Mouse (Mus musculus) stomach, embryonic 14.5 days (tissue): ENCODE measurements around the gene Clps. TPM values are rescaled to one million over a fixed set of nuclear protein-coding genes. Genes with fewer than 3 reads are reported as not detected.

Source experiments
- ATAC-seq: fragments of 200-750 bp; cut with Nextera tagmentation; 2 replicates; pipeline ENCODE4 v1.8.0; 2017; ENCODE audit warnings: low read depth, moderate TSS enrichment; ENCODE audit not compliant: insufficient number of reproducible peaks, insufficient read depth, low FRiP score
- H3K27ac ChIP-seq: fragments of 300-500 bp; sonication (generic); 2 replicates; pipeline ENCODE4 v1.5.1; 2014; ENCODE audit warnings: mild to moderate bottlenecking, low read length, moderate library complexity, mixed read lengths
- H3K27me3 ChIP-seq: fragments of 300-500 bp; sonication (generic); 2 replicates; pipeline ENCODE4 v1.6.1; 2014; ENCODE audit warnings: low read length, control low read depth, mixed read lengths; ENCODE audit not compliant: control insufficient read depth, insufficient read depth
- H3K36me3 ChIP-seq: fragments of 300-500 bp; sonication (generic); 2 replicates; pipeline ENCODE4 v1.6.1; 2014; ENCODE audit warnings: mild to moderate bottlenecking, control low read depth, low read length, moderate library complexity, mixed read lengths; ENCODE audit not compliant: control insufficient read depth, insufficient read depth
- H3K4me1 ChIP-seq: fragments of 300-500 bp; sonication (generic); 2 replicates; pipeline ENCODE4 v1.6.1; 2014; ENCODE audit warnings: low read length, control low read depth, mixed read lengths; ENCODE audit not compliant: control insufficient read depth, insufficient read depth
- H3K4me2 ChIP-seq: fragments of 300-500 bp; sonication (generic); replicated peaks from 2 replicates; pipeline ENCODE4 v1.6.1; 2014; ENCODE audit warnings: low read depth, low read length, control low read depth
- H3K4me3 ChIP-seq: fragments of 300-500 bp; sonication (generic); 2 replicates; pipeline ENCODE4 v1.5.1; 2014; ENCODE audit warnings: low read depth, low read length, control low read depth
- H3K9ac ChIP-seq: fragments of 300-500 bp; sonication (generic); replicated peaks from 2 replicates; pipeline ENCODE4 v1.6.1; 2014; ENCODE audit warnings: low read depth, mild to moderate bottlenecking, control low read depth, low read length, moderate library complexity, mixed read lengths
- H3K9me3 ChIP-seq: fragments of 300-500 bp; sonication (generic); 2 replicates; pipeline ENCODE4 v1.6.1; 2016; ENCODE audit warnings: low read depth, low read length, control low read depth; ENCODE audit not compliant: control insufficient read depth
- WGBS: fragments of 180-500 bp; shearing (Covaris S2); extraction: QIAGEN DNeasy Blood & Tissue Kit; methylation state at CpG from one replicate; pipeline ENCODE4 v1.1.7; 2014; 5-methylcytosine and 5-hydroxymethylcytosine counted together
- polyA plus RNA-seq: library from polyadenylated mRNA; unstranded; fragments of >200 nt; fragmentation: Nextera tagmentation; extraction: Ambion mirVana; gene quantifications from 2 replicates; pipeline ENCODE4 v1.2.1, GENCODE M21; 2014

Clps gene
- polyA plus RNA-seq, 1 experiment from 2014 or later, result 47.2 TPM

- no peaks in the 10 kb centered on the region for H3K27me3 ChIP-seq
- H3K27ac ChIP-seq, result no peak overlapping the region
- WGBS, result 91% methylated on average over 3 of the region's 3 CpGs
- H3K4me2 ChIP-seq, result no peak overlapping the region
- H3K4me3 ChIP-seq, result no peak overlapping the region
- H3K9me3 ChIP-seq, result no peaks in the 10 kb centered on the region
- peaks cover 36% of the 10 kb centered on the region for H3K36me3 ChIP-seq
- ATAC-seq, result no peak
- no peak overlapping the region for H3K9ac ChIP-seq
- no peaks in the 10 kb centered on the region for H3K4me1 ChIP-seq
Measured at GRCm38 (mm10) chr17:28586509-28586908, 25.9 kb upstream of the Clps start.

- Histone ChIP-seq H3K4me2 (no peak overlapping the region), H3K4me1 (no peaks in the 10 kb centered on the region), H3K27me3 (no peaks in the 10 kb centered on the region), H3K4me3 (no peak overlapping the region), H3K27ac (no peak overlapping the region), H3K36me3 (no peaks in the 10 kb centered on the region), H3K9me3 (no peaks in the 10 kb centered on the region), H3K9ac (no peak overlapping the region)
- ATAC-seq, result no peak
- WGBS, result 59% methylated on average over 2 of the region's 2 CpGs
Measured at GRCm38 (mm10) chr17:28581056-28581455, 20.5 kb upstream of the Clps start.

GRCm38 (mm10) chr17:28580396-28580795 is 19.8 kb upstream of the Clps start:
- Histone ChIP-seq H3K4me3 (no peak overlapping the region), H3K27ac (no peak overlapping the region), H3K36me3 (no peaks in the 10 kb centered on the region), H3K9ac (no peak overlapping the region), H3K9me3 (no peaks in the 10 kb centered on the region), H3K4me1 (0 out of 2 replicates have a peak, but pooled peaks cover 5% of the 10 kb centered on the region), H3K27me3 (no peaks in the 10 kb centered on the region), H3K4me2 (no peak overlapping the region)
- peak; percentile 55; the same call in 1 of the 2 replicates for ATAC-seq
- WGBS, result 5% methylated on average over 9 of the region's 9 CpGs

GRCm38 (mm10) chr17:28575244-28576125 is 14.9 kb upstream of the Clps start, which contains the start of gene Lhfpl5:
Gene Lhfpl5 (plus strand): TSS chr17:28575641.
- Histone ChIP-seq H3K27ac (no peak within 1 kb of the TSS), H3K9ac (no peak within 1 kb of the TSS), H3K36me3 (no peaks in the 10 kb centered on the region), H3K9me3 (no peaks in the 10 kb centered on the region), H3K4me3 (peak within 1 kb of the TSS; percentile 17; the same call in 1 of the 2 replicates), H3K27me3 (no peaks in the 10 kb centered on the region), H3K4me1 (0 out of 2 replicates have a peak, but pooled peaks cover 7% of the 10 kb centered on the region), H3K4me2 (peak within 1 kb of the TSS; percentile 37)
- 15% methylated on average over 49 of the region's 50 CpGs for WGBS
- peak; percentile 65; the same call in 1 of the 2 replicates for ATAC-seq

- Histone ChIP-seq H3K9me3 (no peaks in the 10 kb centered on the region), H3K4me3 (no peak overlapping the region), H3K4me1 (0 out of 2 replicates have a peak, but pooled peaks cover 7% of the 10 kb centered on the region), H3K27me3 (no peaks in the 10 kb centered on the region), H3K4me2 (no peak overlapping the region), H3K36me3 (no peaks in the 10 kb centered on the region), H3K9ac (no peak overlapping the region), H3K27ac (no peak overlapping the region)
- 81% methylated on average over 6 of the region's 6 CpGs for WGBS
- no peak for ATAC-seq
Measured at GRCm38 (mm10) chr17:28572941-28573340, 12.4 kb upstream of the Clps start.

- no peaks in the 10 kb centered on the region for H3K9me3 ChIP-seq
- H3K4me3 ChIP-seq, result no peak overlapping the region
- no peak overlapping the region for H3K27ac ChIP-seq
- H3K4me1 ChIP-seq, result 0 out of 2 replicates have a peak, but pooled peaks cover 7% of the 10 kb centered on the region
- no peak overlapping the region for H3K9ac ChIP-seq
- no peak overlapping the region for H3K4me2 ChIP-seq
- H3K27me3 ChIP-seq, result no peaks in the 10 kb centered on the region
- no peaks in the 10 kb centered on the region for H3K36me3 ChIP-seq
- ATAC-seq, result no peak
- WGBS, result 78% methylated on average over 7 of the region's 7 CpGs
Measured at GRCm38 (mm10) chr17:28572521-28572920, 12.0 kb upstream of the Clps start.

- Histone ChIP-seq H3K4me1 (0 out of 2 replicates have a peak, but pooled peaks cover 7% of the 10 kb centered on the region), H3K9ac (no peak overlapping the region), H3K36me3 (no peaks in the 10 kb centered on the region), H3K27me3 (no peaks in the 10 kb centered on the region), H3K27ac (no peak overlapping the region), H3K4me2 (no peak overlapping the region), H3K9me3 (no peaks in the 10 kb centered on the region), H3K4me3 (no peak overlapping the region)
- 72% methylated on average over 3 of the region's 3 CpGs for WGBS
- ATAC-seq, result no peak
Measured at GRCm38 (mm10) chr17:28571868-28572267, 11.3 kb upstream of the Clps start.

GRCm38 (mm10) chr17:28567541-28567940 is 7.0 kb upstream of the Clps start:
- H3K4me3 ChIP-seq, result no peak overlapping the region
- H3K4me1 ChIP-seq, result no peaks in the 10 kb centered on the region
- ATAC-seq, result no peak
- H3K9ac ChIP-seq, result no peak overlapping the region
- H3K36me3 ChIP-seq, result no peaks in the 10 kb centered on the region
- no peaks in the 10 kb centered on the region for H3K9me3 ChIP-seq
- H3K27me3 ChIP-seq, result no peaks in the 10 kb centered on the region
- no peak overlapping the region for H3K4me2 ChIP-seq
- no peak overlapping the region for H3K27ac ChIP-seq
- 52% methylated on average over 3 of the region's 3 CpGs for WGBS
